Mouse (Mus musculus) lung, postnatal 14 days (tissue): ENCODE results near the gene Gm21876.
"Not testable (repeated sequence)": the region's sequence is repeated elsewhere in the genome, so short reads cannot be mapped to it uniquely, and the experiment has no call there.

Experiments used
- DNase-seq: peaks from one replicate; pipeline ENCODE4 v3.0.0; 2021

The Gm21876 gene

DNA sequence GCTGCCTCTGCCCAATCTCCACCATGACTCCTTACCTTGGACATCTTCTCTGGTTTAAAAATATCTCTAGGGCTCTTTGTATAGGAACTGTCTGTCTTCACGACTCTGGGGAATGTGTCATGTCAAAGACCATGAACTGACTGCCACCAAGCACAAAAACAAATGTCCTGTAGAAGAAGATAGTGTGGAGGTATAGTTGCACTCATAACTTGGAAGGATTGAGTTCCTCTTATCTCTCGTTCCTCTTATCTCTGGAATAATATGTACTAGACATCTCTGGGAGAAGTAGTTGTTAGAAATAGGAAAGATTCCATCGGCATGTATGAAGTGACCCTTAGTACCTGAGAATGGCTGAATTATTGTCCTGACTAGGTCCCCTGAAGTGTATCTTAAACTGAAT is at the start of gene Gm21876:
Gm21876 (minus strand) TSS at position 101 of the 400 bp plus-strand sequence.
- DNase-seq = no peak

DNA sequence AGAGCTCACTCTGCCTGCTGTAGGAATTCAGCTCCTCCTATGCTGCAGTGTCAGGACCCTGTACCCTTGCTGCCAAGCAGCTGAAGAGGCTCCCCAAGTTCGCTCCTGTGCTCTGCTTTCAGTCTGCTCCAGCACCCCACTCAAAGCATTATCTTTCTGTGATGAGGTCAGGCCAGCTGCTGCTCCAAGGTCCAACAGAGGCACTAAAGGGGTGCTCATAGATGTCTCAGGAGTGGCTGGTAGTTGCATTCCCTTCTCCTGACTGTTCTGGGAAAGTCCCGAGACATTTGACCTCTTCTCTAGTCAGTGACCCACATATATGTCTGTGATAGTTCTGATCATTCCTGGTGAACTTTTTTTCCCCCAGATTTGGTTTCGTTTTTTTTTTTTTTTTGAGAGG is 45.0 kb upstream of the Gm21876 start:
- no peak for DNase-seq

DNA sequence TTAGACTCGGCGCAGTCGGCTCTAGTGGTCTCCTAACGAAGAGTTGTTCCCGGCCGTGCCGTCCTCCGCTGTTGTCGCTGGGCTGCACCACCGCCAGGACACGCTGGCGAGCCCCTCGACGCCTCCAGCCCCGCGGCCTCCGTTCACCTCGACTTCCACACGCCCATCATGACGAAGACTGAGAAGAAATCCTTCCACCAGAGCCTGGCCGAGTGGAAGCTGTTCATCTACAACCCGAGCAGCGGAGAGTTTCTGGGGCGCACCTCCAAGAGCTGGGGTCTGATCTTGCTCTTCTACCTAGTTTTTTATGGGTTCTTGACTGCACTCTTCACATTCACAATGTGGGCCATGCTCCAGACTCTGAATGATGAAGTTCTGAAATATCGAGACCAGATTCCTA is 28.8 kb downstream of the Gm21876 start:
- not testable (repeated sequence) for DNase-seq
